In the genomic region with DNA sequence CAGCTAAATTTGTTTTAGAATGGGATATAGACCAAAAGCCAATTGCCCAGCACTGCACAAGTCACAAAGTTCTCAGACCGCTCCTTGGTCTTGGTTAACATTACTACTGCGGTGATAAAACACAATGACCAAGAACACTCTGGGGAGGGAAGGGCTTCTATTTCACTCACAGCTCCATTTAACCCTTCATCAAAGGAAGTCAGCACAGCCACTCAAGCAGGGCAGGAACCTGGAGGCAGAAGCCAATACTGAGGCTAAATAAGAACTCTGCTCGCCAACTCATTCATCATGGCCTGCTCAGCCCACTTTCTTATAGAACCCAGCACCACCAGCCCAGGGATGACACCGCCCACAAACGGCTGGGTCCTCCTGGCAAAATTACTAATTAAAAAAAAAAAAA, we compare ENCODE assay signal across 11 mouse cellular contexts.
"Had no signal": no experiment of that assay in that cellular context is flagged by ENCODE, and none has a peak within 500 bp of the region (broad histone marks: within the 10 kb centered on the region; RNA-seq: fewer than 3 reads in every experiment).

No protein-coding gene starts in this region.

- H3K27ac ChIP-seq: limb, embryonic 15.5 days; liver, embryonic 12.5 days; midbrain, embryonic 12.5 days; stomach, postnatal 0 days had no signal

- H3K9ac ChIP-seq: limb, embryonic 15.5 days; liver, embryonic 12.5 days; lung, embryonic 14.5 days; midbrain, embryonic 12.5 days had no signal

- H3K9me3 ChIP-seq: limb, embryonic 15.5 days; liver, embryonic 12.5 days; midbrain, embryonic 12.5 days had no signal

- DNase-seq: kidney, postnatal 25 days; layer of hippocampus, adult 9-11 months; layer of hippocampus, postnatal 36 days; lung, embryonic 14.5 days; lung, postnatal 14 days; thymus, postnatal 4 days had no signal

- H3K27me3 ChIP-seq: limb, embryonic 15.5 days; liver, embryonic 12.5 days; midbrain, embryonic 12.5 days had no signal

- H3K4me1 ChIP-seq: limb, embryonic 15.5 days had no signal

- H3K4me3 ChIP-seq: limb, embryonic 15.5 days; liver, embryonic 12.5 days; midbrain, embryonic 12.5 days had no signal

- H3K36me3 ChIP-seq: limb, embryonic 15.5 days; midbrain, embryonic 12.5 days had no signal

- ATAC-seq: liver, embryonic 12.5 days; midbrain, embryonic 16.5 days had no signal

- H3K4me2 ChIP-seq: limb, embryonic 15.5 days; liver, embryonic 12.5 days; lung, embryonic 14.5 days; midbrain, embryonic 12.5 days had no signal
